Mouse (Mus musculus) heart, adult 2 months (tissue): Measurements from ENCODE around the gene Mtr. TPM values are rescaled to one million over a fixed set of nuclear protein-coding genes. Genes with fewer than 3 reads are reported as not detected.
"Not testable (repeated sequence)": the region's sequence is repeated elsewhere in the genome, so short reads cannot be mapped to it uniquely, and the experiment has no call there.

Source experiments
- DNase-seq, 2 experiments: peaks; one replicate each; pipeline ENCODE4 v3.0.0; 2021
- H3K27ac ChIP-seq: fragments of 200-600 bp; 2 replicates; pipeline ENCODE4 v1.8.1; 2022
- H3K27me3 ChIP-seq: fragments of 200-500 bp; 2 replicates; pipeline ENCODE4 v1.6.1; 2012; ENCODE audit warnings: mild to moderate bottlenecking, low read length, inconsistent platforms, mixed read lengths; ENCODE audit not compliant: control insufficient read depth, insufficient read depth
- H3K36me3 ChIP-seq: fragments of 200-500 bp; 2 replicates; pipeline ENCODE4 v1.6.1; 2012; ENCODE audit warnings: low read length, inconsistent platforms; ENCODE audit not compliant: control insufficient read depth, insufficient read depth
- H3K4me1 ChIP-seq: fragments of 200-500 bp; 2 replicates; pipeline ENCODE4 v1.6.1; 2011; ENCODE audit warnings: low read length; ENCODE audit not compliant: control insufficient read depth, insufficient read depth
- H3K4me3 ChIP-seq: fragments of 200-600 bp; 2 replicates; pipeline ENCODE4 v1.8.1; 2022
- H3K79me2 ChIP-seq: fragments of 200-500 bp; replicated peaks from 2 replicates; pipeline ENCODE4 v1.6.1; 2012; ENCODE audit warnings: mild to moderate bottlenecking, inconsistent platforms, low read length, moderate library complexity, mixed read lengths; ENCODE audit not compliant: control insufficient read depth, insufficient read depth
- H3K9ac ChIP-seq: fragments of 200-500 bp; 2 replicates; pipeline ENCODE4 v1.6.1; 2012; ENCODE audit warnings: low read depth, mild to moderate bottlenecking, control low read depth, inconsistent platforms, low read length, mixed read lengths
- CTCF ChIP-seq: fragments of 200-600 bp; IDR thresholded peaks from 2 replicates; pipeline ENCODE4 v1.8.1; 2022; ENCODE audit warnings: antibody characterized with exemption, mild to moderate bottlenecking, moderate library complexity
- EP300 ChIP-seq: fragments of 200-500 bp; IDR thresholded peaks from 2 replicates; pipeline ENCODE4 v1.6.1; 2011; ENCODE audit warnings: low read depth, low read length, control low read depth; ENCODE audit not compliant: insufficient read depth
- POLR2A ChIP-seq: fragments of 200-500 bp; IDR thresholded peaks from 2 replicates; pipeline ENCODE4 v1.6.1; 2011; ENCODE audit warnings: mild to moderate bottlenecking, low read depth, low read length, control low read depth; ENCODE audit not compliant: insufficient read depth
- WGBS: fragments of 180-500 bp; shearing (Covaris S2); methylation state at CpG from one replicate; pipeline ENCODE4 v1.1.7; 2018; 5-methylcytosine and 5-hydroxymethylcytosine counted together
- intact Hi-C: fragments of 180-260 bp; cut with DNase I; formaldehyde crosslinking; loops from one replicate; pipeline ENCODE4 v1.15.1; 2025
- polyA plus RNA-seq: library from polyadenylated mRNA; depleted of rRNA; stranded (reverse); fragments of >200 nt; gene quantifications from 2 replicates; pipeline ENCODE4 v1.2.3, GENCODE M21; 2012; rRNA removed
- total RNA-seq, 2 experiments: library from RNA; stranded (reverse); gene quantifications; 2 replicates each; pipeline ENCODE4 v1.2.3; 2021

The Mtr gene
- total and polyA plus RNA-seq, 3 experiments = 42.2 to 103 (median 88.1) TPM

- 90% methylated on average over 11 of the region's 11 CpGs for WGBS
- Histone ChIP-seq H3K27ac (no peak overlapping the region), H3K27me3 (no peaks in the 10 kb centered on the region), H3K36me3 (no peaks in the 10 kb centered on the region), H3K9ac (no peak overlapping the region), H3K4me1 (no peaks in the 10 kb centered on the region), H3K79me2 (no peaks in the 10 kb centered on the region), H3K4me3 (no peak overlapping the region)
- no peak for TF ChIP-seq CTCF
- no peak for TF ChIP-seq EP300
- no peak for TF ChIP-seq POLR2A
- intact Hi-C loops = no loop called here
- no peak for DNase-seq
These were observed 104.0 kb downstream of the Mtr start for GRCm38 (mm10) chr13:12153922-12154321.

- intact Hi-C loops = no loop called here
- H3K4me1 ChIP-seq = no peaks in the 10 kb centered on the region
- H3K36me3 ChIP-seq = no peaks in the 10 kb centered on the region
- no peak for DNase-seq
- H3K79me2 ChIP-seq = no peaks in the 10 kb centered on the region
- TF ChIP-seq POLR2A = no peak
- TF ChIP-seq CTCF = no peak
- TF ChIP-seq EP300 = no peak
- WGBS = 42% methylated on average over 6 of the region's 6 CpGs
- peak overlapping the region; percentile 8; the same call in 1 of the 2 replicates for H3K27ac ChIP-seq
- H3K27me3 ChIP-seq = no peaks in the 10 kb centered on the region
- H3K9ac ChIP-seq = no peak overlapping the region
- H3K4me3 ChIP-seq = no peak overlapping the region
These were observed 110.9 kb downstream of the Mtr start for GRCm38 (mm10) chr13:12146918-12147507.

DNA sequence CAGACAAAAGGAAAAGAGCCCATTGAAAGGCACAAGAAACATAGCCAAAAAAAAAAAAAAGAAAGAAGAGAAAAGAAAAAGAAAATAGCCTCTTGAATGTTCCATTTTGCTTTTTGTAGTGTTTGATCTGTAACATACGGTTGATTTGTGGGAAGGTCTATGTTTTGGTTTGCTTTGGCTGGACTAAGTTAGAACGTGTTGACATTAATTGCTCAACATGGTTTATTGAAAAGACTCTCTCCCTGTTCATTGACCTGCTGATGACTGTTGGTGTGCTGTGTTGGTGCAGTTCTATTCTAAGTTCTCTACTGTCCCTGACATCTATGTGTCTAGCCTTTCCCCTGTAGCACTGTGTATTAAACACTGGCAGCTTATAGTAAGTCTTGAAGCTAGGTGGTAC, 111.5 kb downstream of the Mtr start:
- Histone ChIP-seq H3K4me3 (no peak overlapping the region), H3K4me1 (no peaks in the 10 kb centered on the region), H3K36me3 (no peaks in the 10 kb centered on the region), H3K9ac (no peak overlapping the region), H3K79me2 (no peaks in the 10 kb centered on the region), H3K27ac (no peak overlapping the region; the same call in 1 of the 2 replicates), H3K27me3 (no peaks in the 10 kb centered on the region)
- DNase-seq = no peak
- intact Hi-C loops = no loop called here
- TF ChIP-seq EP300 (no peak), POLR2A (no peak), CTCF (no peak)
- WGBS = 69% methylated on average over 2 of the region's 2 CpGs

DNA sequence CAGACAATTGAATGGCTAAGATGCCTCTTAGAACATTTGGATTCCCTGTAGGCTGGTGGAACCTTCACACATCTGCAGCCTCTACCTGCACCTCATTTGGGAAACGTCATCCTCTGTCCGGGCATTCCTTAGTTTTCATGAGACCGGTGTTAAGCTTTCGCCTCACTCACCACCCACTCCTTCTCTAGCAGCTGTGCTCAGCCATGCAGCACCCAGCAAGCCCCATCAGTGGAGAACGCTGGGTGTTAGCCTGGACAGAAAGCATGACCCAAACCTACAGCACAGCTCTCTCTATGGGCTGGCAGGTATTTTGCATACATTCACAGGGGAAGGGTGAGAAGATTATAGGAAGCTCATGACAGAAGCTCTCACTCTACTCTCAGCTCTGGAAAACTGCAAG, 114.6 kb downstream of the Mtr start:
- Histone ChIP-seq H3K79me2 (no peaks in the 10 kb centered on the region), H3K9ac (no peak overlapping the region), H3K27me3 (no peaks in the 10 kb centered on the region), H3K36me3 (no peaks in the 10 kb centered on the region), H3K27ac (no peak overlapping the region), H3K4me1 (no peaks in the 10 kb centered on the region; the same call in 1 of the 2 replicates), H3K4me3 (no peak overlapping the region)
- WGBS = 86% methylated on average over 5 of the region's 5 CpGs
- no peak for DNase-seq
- intact Hi-C loops = no loop called here
- TF ChIP-seq CTCF = no peak
- TF ChIP-seq EP300 = no peak
- no peak for TF ChIP-seq POLR2A

GRCm38 (mm10) chr13:12136461-12136860, 121.5 kb downstream of the Mtr start:
- H3K27me3 ChIP-seq, intact Hi-C loops, H3K36me3 ChIP-seq, DNase-seq, H3K4me1 ChIP-seq, H3K27ac ChIP-seq, H3K9ac ChIP-seq, H3K79me2 ChIP-seq, H3K4me3 ChIP-seq: not testable (repeated sequence)
- 87% methylated on average over 10 of the region's 10 CpGs for WGBS

DNA sequence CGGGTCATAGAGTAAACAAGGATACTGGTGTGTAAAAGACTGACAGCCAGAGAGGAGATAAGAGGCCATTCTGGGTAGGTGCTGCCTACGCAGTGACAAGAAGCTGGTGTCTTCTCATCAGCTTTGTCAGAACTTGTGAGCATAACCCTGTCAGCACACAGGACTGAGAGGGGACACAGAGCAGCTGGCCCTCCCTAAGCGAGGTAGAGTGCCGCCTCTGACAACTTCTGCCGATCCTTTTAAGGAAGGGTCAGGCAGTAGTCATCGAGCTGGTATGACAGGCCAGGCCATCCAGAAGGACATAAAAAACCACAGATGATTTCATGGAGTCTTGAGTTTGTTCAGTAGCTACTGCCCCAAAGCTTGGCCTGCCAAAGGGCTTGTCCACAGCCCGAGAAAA, 124.4 kb downstream of the Mtr start:
- intact Hi-C loops = loop anchor here (2.0 to 5.0 kb wide), 2 partner anchors 27 to 64 kb away; partner anchors contain the start of gene Ryr2
- peaks cover 6% of the 10 kb centered on the region; the same call in 1 of the 2 replicates for H3K36me3 ChIP-seq
- H3K9ac ChIP-seq = no peak overlapping the region
- H3K4me1 ChIP-seq = peaks cover 5% of the 10 kb centered on the region
- H3K4me3 ChIP-seq = no peak overlapping the region
- H3K27me3 ChIP-seq = no peaks in the 10 kb centered on the region
- WGBS = 26% methylated on average over 7 of the region's 7 CpGs
- DNase-seq = peak; percentile 69 to 85
- TF ChIP-seq CTCF (no peak), POLR2A (peak; percentile 59; the same call in 1 of the 2 replicates), EP300 (peak; percentile 100)
- H3K79me2 ChIP-seq = no peaks in the 10 kb centered on the region
- peak overlapping the region; percentile 93 for H3K27ac ChIP-seq

Other genes starting within 250 kb of the Mtr start
- 1,000 to 10,000 TPM in 1 of 2 experiments, 100 to 1,000 TPM in 1; 877 to 1,020 TPM for gene Ryr2, start 151.2 kb downstream of the Mtr start, total RNA-seq
- gene Ryr2, start 151.2 kb downstream of the Mtr start, polyA plus RNA-seq = 127 and 264 TPM in 2 replicates
- 1,000 to 10,000 TPM; 1,397 to 1,781 TPM for gene Actn2, start 82.6 kb upstream of the Mtr start, total RNA-seq
- 1,690 and 1,900 TPM in 2 replicates for gene Actn2, start 82.6 kb upstream of the Mtr start, polyA plus RNA-seq
- 10 to 100 TPM; 16.1 TPM for gene Heatr1, start 136.9 kb upstream of the Mtr start, total RNA-seq
- gene Heatr1, start 136.9 kb upstream of the Mtr start, polyA plus RNA-seq = 7.4 and 11.8 TPM in 2 replicates
- gene Lgals8, start 206.8 kb upstream of the Mtr start, total RNA-seq = 10 to 100 TPM; 35.9 to 39.7 TPM
- gene Lgals8, start 206.8 kb upstream of the Mtr start, polyA plus RNA-seq = 28.1 and 50.4 TPM in 2 replicates